Mouse (Mus musculus): Measurements from ENCODE around the gene Atpaf2.

- TF ChIP-seq CTCF (IDR thresholded peaks at IDR 0.05; ENCODE audit: insufficient read depth, low read length) (no peak), POLR2A (IDR thresholded peaks at IDR 0.05; ENCODE audit: borderline replicate concordance, extremely low read depth, low read depth, low read length) (no peak)
Observed at GRCm38 (mm10) chr11:60435133-60435532, 16.9 kb upstream of the Atpaf2 start.

Data from lung, adult 2 months (tissue).